Mouse (Mus musculus): ENCODE measurements around the gene Atp11a. TPM values are rescaled to one million over a fixed set of nuclear protein-coding genes. Genes with fewer than 3 reads are reported as not detected.
A peak's percentile ranks its signal among the peaks of the same experiment; 100 is the strongest.

The Atp11a gene
- polyA plus RNA-seq, 1 experiment from 2014 or later = 11.7 TPM

DNA sequence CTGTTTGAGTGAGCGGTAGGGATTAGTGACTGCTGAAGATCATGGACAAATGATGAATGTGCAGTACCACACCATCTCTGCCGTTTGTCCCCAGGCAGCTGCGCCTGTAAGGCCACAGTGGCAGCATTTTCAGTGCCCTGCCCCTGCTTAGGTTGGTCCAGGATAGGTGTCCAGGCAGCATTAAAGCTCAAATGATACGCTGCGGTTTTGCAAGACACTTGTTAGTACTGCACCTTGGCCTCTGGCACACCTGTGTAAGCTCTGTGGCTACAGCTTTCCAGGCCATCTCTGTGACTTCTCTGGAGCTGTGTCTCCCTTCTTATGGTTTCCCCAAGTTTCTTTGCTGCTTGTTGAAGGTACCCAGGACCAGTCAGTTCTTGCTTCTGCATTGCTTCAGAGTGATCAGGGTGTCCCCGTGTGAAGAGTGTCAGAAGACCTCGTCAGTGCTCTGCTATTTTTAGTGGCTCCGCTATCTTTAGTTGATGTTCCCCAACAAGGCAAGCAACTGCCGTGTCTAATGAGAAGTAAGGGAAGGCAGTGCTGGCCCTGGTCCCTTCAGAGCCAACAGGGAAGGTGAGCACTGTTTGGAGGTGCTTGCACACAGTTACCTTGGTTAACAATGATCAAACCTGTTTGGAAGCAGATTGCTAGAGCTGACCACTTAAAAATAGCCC is 18.6 kb downstream of the Atp11a start:
- Histone ChIP-seq H3K4me3 (peak overlapping the region; percentile 13; the same call in 1 of the 2 replicates), H3K27ac (peak overlapping the region; percentile 81), H3K4me1 (peaks cover 83% of the 10 kb centered on the region), H3K36me3 (no peaks in the 10 kb centered on the region), H3K27me3 (ENCODE audit: insufficient read depth, poor library complexity, severe bottlenecking) (no peaks in the 10 kb centered on the region), H3K9me3 (no peaks in the 10 kb centered on the region)
- WGBS = 46% methylated on average over 9 of the region's 9 CpGs
- DNase-seq (ENCODE audit: low spot score) = no peak

DNA sequence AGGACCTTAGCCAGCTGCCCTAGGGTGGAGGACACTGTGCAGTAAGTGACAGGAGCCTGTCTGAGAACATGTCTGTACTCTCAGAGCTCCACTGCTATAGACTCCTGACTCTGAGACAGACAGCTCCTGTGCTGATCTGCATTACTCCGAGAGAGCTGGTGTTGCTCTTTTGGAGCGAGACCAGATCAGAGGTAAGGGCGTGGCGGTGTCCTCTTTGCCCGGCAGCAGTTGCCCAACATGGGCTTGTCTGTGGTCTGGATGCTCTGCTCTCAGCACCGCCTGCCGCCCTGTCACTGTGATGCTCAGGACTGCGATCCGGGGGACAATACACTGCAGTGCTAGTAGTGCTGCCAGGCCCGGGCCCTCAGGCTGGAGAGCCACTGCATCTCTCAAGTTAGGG is 19.4 kb downstream of the Atp11a start:
- 61% methylated on average over 10 of the region's 10 CpGs for WGBS
- H3K4me3 ChIP-seq = no peak overlapping the region
- H3K27ac ChIP-seq = peak overlapping the region; percentile 81
- H3K36me3 ChIP-seq = no peaks in the 10 kb centered on the region
- H3K27me3 ChIP-seq (ENCODE audit: insufficient read depth, poor library complexity, severe bottlenecking) = no peaks in the 10 kb centered on the region
- H3K9me3 ChIP-seq = no peaks in the 10 kb centered on the region
- no peak for DNase-seq (ENCODE audit: low spot score)
- peaks cover 81% of the 10 kb centered on the region for H3K4me1 ChIP-seq

DNA sequence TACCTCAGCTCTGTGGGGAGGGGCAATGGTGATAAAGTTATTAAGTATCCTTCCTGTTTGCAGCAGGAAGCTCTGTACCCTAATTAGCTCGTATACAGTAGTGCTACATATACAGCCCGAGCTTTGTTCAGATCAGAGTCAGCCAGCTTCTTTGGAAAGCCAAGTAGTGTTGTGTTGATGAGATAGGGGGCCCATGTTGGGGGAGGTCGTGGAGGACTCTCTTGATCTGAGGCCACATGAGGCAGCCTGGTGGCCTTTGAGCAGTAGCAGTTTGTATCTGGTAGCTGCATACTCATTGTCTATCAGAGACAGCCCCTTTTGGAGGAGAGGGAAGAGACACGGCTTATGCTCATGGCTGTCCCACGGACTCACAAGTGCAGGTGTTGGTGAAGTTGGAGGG is 20.4 kb downstream of the Atp11a start:
- DNase-seq (ENCODE audit: low spot score) = no peak
- H3K27ac ChIP-seq = peak overlapping the region; percentile 81; the same call in 1 of the 2 replicates
- no peaks in the 10 kb centered on the region for H3K9me3 ChIP-seq
- 56% methylated on average over 5 of the region's 5 CpGs for WGBS
- peaks cover 75% of the 10 kb centered on the region for H3K4me1 ChIP-seq
- H3K4me3 ChIP-seq = no peak overlapping the region
- H3K27me3 ChIP-seq (ENCODE audit: insufficient read depth, poor library complexity, severe bottlenecking) = no peaks in the 10 kb centered on the region
- no peaks in the 10 kb centered on the region for H3K36me3 ChIP-seq

DNA sequence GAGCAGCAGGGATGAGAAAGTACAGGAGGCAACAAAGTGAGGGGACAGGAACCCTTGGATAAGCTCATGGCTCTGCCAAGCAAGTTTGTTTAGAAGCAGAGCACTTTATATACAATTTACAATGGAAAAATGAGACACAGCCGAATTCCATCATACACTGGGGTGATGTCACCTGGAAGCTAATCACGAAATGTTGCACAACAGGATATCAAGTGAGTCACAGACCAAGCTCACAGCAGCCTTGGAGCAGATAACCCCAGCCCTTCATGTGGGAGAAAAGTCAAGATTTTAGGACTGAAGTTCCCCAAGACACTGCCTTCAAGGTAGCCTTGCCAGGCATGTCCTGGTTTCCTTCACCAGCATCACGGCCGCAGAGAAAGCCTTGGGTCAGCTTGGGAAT is 22.7 kb downstream of the Atp11a start:
- Histone ChIP-seq H3K36me3 (peaks cover 6% of the 10 kb centered on the region), H3K27ac (no peak overlapping the region), H3K9me3 (no peaks in the 10 kb centered on the region), H3K4me1 (peaks cover 62% of the 10 kb centered on the region), H3K27me3 (ENCODE audit: insufficient read depth, poor library complexity, severe bottlenecking) (no peaks in the 10 kb centered on the region), H3K4me3 (no peak overlapping the region)
- WGBS = 51% methylated on average over 4 of the region's 4 CpGs
- no peak for DNase-seq (ENCODE audit: low spot score)

DNA sequence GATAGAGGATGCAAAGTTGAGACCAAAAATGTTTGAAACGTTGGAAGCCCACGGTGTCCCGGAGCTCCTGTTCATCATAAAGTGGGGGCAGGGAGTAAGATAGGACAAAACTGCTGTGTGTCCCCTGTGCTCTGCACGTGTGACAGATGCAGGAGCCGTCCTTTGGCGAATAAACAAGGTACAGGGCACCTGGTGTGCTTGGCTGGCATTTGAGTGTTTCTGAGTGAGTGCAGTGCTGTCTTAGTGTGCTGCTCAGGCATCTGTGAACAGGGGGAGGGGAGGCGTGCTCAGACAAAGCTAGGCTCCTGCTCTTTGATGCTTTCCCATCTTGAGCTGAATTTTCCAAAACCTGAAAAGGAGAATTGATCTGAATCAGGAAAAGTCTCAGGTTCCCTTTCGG is 28.7 kb downstream of the Atp11a start:
- Histone ChIP-seq H3K27me3 (ENCODE audit: insufficient read depth, poor library complexity, severe bottlenecking) (no peaks in the 10 kb centered on the region), H3K4me3 (no peak overlapping the region), H3K9me3 (no peaks in the 10 kb centered on the region), H3K27ac (no peak overlapping the region; the same call in 1 of the 2 replicates), H3K36me3 (peaks cover 6% of the 10 kb centered on the region), H3K4me1 (peaks cover 45% of the 10 kb centered on the region)
- WGBS = 66% methylated on average over 8 of the region's 8 CpGs
- DNase-seq (ENCODE audit: low spot score) = no peak

DNA sequence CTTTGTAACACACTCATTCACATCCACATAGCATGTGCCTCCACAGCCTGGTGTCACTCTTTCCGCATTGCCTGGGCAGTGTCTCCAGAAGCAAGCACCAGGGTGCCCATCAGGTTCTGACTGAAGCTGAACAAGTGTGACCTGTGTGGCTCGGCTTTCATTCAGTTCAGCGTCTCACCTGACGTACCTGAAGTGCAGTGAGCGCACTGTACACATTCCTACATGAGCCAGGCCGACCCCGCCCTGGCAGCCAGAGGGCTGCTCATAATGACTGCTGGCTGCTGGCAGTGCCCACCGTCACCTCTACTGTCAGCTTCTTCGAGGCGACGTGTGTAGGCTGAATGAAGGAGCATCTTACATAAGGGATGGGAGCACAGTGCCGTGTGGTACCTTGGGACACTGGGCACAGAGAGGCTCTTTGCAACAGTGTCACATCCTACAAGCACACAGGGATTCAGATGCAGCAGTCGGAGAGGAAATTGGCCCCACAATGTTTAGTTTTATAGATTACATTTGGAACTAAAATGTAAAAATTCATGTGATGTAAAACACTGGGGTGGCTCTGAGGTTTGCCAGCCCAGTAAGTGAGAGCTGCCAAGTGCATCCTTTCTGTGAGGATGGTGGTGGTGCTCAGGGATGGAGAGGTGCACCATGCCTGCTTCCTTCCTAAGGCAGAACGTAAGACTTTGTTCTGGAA is 29.6 kb downstream of the Atp11a start:
- peaks cover 6% of the 10 kb centered on the region for H3K36me3 ChIP-seq
- peaks cover 45% of the 10 kb centered on the region for H3K4me1 ChIP-seq
- no peaks in the 10 kb centered on the region for H3K27me3 ChIP-seq (ENCODE audit: insufficient read depth, poor library complexity, severe bottlenecking)
- H3K27ac ChIP-seq = no peak overlapping the region
- 86% methylated on average over 14 of the region's 14 CpGs for WGBS
- H3K4me3 ChIP-seq = no peak overlapping the region
- H3K9me3 ChIP-seq = no peaks in the 10 kb centered on the region
- no peak for DNase-seq (ENCODE audit: low spot score)

DNA sequence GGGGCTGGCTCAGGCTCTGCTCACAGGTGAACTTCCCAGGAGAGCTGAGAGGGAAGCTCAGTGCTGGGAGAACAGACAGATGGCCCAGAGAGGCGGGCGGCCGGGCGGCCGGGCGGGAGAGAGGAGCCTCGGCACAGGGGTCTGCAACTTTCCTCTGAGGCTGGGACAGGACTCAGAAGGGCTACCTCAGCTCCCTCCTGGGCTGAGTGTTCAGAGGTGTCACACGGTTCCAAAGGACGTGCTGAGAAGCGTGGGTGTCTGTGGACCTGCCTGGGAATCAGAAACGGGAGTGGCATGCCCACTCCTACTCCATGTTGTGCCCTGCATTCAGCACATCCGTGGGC is 30.1 kb downstream of the Atp11a start:
- Histone ChIP-seq H3K4me3 (no peak overlapping the region), H3K36me3 (peaks cover 7% of the 10 kb centered on the region), H3K27ac (no peak overlapping the region), H3K9me3 (no peaks in the 10 kb centered on the region), H3K27me3 (ENCODE audit: insufficient read depth, poor library complexity, severe bottlenecking) (no peaks in the 10 kb centered on the region), H3K4me1 (peaks cover 44% of the 10 kb centered on the region)
- WGBS = 89% methylated on average over 12 of the region's 12 CpGs
- DNase-seq (ENCODE audit: low spot score) = no peak

DNA sequence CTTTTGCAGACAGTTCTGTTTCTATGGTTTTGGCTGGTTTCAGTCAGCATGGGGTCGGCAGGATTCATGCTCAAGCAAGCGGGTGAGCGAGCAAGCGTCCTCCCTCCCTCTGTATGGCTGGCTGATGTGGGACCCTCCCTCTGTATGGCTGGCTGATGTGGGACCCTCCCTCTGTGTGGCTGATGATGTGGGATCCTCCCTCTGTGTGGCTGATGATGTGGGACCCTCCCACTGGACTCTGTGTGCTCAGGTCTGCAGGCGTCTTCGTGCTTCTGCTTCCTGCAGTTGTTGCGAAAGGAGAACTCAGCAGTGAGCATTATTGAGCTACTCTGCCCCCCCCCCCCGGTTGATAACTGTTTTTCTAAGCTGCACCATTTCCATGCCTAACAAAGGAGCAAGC is 30.6 kb downstream of the Atp11a start:
- H3K27me3 ChIP-seq (ENCODE audit: insufficient read depth, poor library complexity, severe bottlenecking) = no peaks in the 10 kb centered on the region
- WGBS = 64% methylated on average over 8 of the region's 8 CpGs
- DNase-seq (ENCODE audit: low spot score) = no peak
- H3K36me3 ChIP-seq = peaks cover 7% of the 10 kb centered on the region
- no peaks in the 10 kb centered on the region for H3K9me3 ChIP-seq
- H3K4me3 ChIP-seq = no peak overlapping the region
- H3K27ac ChIP-seq = no peak overlapping the region
- peaks cover 39% of the 10 kb centered on the region for H3K4me1 ChIP-seq

DNA sequence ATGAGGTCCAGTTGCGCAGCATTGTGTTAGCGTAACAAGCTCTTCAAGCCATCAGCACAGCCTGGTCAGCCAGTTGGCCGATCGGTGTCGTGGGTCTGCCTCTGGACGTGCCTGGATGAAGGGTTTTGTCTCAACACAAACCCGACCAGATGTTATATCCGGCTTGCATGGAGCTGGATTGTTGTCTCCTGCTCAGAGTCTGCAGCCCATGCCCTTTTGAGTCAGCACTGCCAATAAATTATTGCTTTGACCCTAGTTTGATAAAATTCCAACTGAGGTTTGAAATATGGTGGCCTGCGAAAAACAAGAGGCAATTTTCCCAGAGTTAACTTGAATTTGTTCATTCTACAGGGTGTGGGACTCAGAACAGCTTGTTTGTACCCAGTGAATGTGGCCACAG is 31.9 kb downstream of the Atp11a start:
- Histone ChIP-seq H3K36me3 (peaks cover 4% of the 10 kb centered on the region), H3K27ac (no peak overlapping the region), H3K9me3 (no peaks in the 10 kb centered on the region), H3K4me1 (peaks cover 33% of the 10 kb centered on the region), H3K4me3 (no peak overlapping the region), H3K27me3 (ENCODE audit: insufficient read depth, poor library complexity, severe bottlenecking) (no peaks in the 10 kb centered on the region)
- 88% methylated on average over 9 of the region's 9 CpGs for WGBS
- DNase-seq (ENCODE audit: low spot score) = no peak

DNA sequence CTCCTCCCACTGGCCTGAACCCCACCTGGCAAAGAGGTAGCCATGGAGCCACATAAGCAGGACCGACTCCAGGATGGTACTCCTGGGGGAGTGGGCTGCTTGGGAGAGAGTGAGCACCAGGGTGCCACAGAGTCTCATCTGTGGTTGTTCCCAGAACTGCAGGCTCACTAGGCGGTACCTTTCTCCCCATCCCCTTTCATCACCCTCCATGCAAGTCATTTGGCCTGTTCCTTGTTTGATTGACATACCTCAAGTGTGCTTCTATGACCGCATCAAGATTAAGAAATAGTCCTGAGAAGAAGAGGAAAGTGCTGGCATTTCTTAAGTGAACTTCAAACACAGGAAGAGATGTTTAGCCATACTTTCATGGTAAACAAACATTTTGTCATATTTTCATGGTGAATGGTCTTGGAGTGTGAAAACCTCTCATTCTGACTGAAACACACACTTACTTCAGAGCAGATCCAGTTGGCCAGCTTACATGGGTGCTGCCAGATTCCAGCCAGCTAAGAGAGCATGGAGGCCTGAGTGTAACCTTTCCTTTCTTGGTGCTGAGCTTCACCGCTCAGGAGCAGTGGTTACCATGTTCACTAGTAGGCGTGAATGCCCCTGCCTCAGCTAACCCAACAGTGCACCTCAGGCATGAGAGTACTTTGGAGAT is 38.3 kb downstream of the Atp11a start:
- Histone ChIP-seq H3K36me3 (peaks cover 6% of the 10 kb centered on the region; the same call in 1 of the 2 replicates), H3K27me3 (ENCODE audit: insufficient read depth, poor library complexity, severe bottlenecking) (no peaks in the 10 kb centered on the region), H3K4me1 (peaks cover 26% of the 10 kb centered on the region), H3K27ac (no peak overlapping the region), H3K4me3 (no peak overlapping the region), H3K9me3 (no peaks in the 10 kb centered on the region)
- 74% methylated on average over 5 of the region's 5 CpGs for WGBS
- no peak for DNase-seq (ENCODE audit: low spot score)

DNA sequence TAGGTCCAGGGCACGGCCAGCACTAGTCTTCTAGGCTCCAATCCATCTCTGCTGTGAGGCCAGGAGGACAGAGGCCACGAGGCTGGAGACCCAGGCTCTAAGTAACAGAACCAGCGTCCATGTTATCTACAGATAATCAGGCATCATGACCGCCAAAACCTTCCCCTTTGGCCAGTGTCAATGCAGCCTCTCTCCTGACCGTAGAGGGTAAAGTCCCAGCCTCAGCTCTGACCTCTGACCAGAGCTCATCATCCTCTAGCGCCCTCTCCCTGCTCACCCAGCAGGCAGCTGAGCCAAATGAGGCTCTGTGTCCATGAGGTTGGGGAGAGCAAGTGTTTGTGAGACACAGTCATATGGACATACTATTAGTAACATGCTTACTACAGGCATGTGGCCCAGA is 42.3 kb downstream of the Atp11a start:
- no peak overlapping the region for H3K27ac ChIP-seq
- WGBS = 56% methylated on average over 6 of the region's 6 CpGs
- DNase-seq (ENCODE audit: low spot score) = no peak
- H3K4me3 ChIP-seq = no peak overlapping the region
- 0 out of 2 replicates have a peak, but pooled peaks cover 4% of the 10 kb centered on the region for H3K36me3 ChIP-seq
- H3K9me3 ChIP-seq = no peaks in the 10 kb centered on the region
- peaks cover 56% of the 10 kb centered on the region for H3K4me1 ChIP-seq
- H3K27me3 ChIP-seq (ENCODE audit: insufficient read depth, poor library complexity, severe bottlenecking) = no peaks in the 10 kb centered on the region

DNA sequence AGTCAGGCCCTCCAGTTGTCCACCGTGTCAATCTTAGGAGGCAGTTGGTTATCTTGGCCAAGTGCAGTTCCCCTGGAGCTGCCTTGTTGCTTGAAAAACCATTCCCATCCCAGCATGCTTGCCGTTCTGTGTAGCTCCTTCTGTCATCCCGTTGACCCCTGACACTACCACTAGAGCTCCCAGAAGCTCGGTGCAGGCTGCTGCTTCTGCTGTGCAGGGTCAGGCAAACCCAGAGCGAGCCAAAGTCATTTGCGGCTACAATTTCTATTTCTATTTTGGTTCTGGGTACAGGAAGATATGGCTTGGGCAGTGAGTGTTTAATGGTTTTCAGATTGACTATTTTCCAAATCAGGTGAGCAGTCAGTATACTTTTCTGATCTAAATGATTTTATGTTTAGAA is 43.0 kb downstream of the Atp11a start:
- peaks cover 57% of the 10 kb centered on the region for H3K4me1 ChIP-seq
- no peaks in the 10 kb centered on the region for H3K27me3 ChIP-seq (ENCODE audit: insufficient read depth, poor library complexity, severe bottlenecking)
- no peak for DNase-seq (ENCODE audit: low spot score)
- H3K4me3 ChIP-seq = no peak overlapping the region
- H3K9me3 ChIP-seq = no peaks in the 10 kb centered on the region
- 0 out of 2 replicates have a peak, but pooled peaks cover 3% of the 10 kb centered on the region for H3K36me3 ChIP-seq
- 46% methylated on average over 6 of the region's 6 CpGs for WGBS
- H3K27ac ChIP-seq = peak overlapping the region; percentile 44; the same call in 1 of the 2 replicates

DNA sequence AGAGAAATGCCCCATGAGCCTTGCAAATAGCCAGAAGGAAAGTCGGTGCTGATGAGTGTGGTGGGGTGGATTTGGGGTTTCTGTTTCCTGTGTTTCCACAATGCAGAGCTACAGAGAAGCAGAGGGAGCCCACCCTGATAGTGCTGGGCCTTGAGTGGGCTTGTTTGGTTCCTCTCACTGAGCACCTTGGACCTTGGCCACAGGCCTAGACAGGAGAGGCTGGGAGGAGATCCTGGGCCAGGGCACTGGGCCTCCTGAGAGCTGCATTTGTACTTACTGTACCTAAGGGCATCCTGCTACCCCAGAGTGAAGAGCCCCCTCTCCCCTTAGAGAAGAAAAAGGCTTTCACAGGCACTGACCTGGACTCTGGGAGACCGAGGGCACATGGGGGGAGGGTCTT is 43.4 kb downstream of the Atp11a start:
- H3K9me3 ChIP-seq = no peaks in the 10 kb centered on the region
- H3K36me3 ChIP-seq = no peaks in the 10 kb centered on the region
- no peak for DNase-seq (ENCODE audit: low spot score)
- peak overlapping the region; percentile 44; the same call in 1 of the 2 replicates for H3K27ac ChIP-seq
- H3K4me3 ChIP-seq = no peak overlapping the region
- no peaks in the 10 kb centered on the region for H3K27me3 ChIP-seq (ENCODE audit: insufficient read depth, poor library complexity, severe bottlenecking)
- 65% methylated on average over 2 of the region's 2 CpGs for WGBS
- peaks cover 61% of the 10 kb centered on the region for H3K4me1 ChIP-seq

Measured in heart, embryonic 10.5 days (tissue).